Comparison of ENCODE assay signal across 26 mouse cellular contexts in the genomic region with DNA sequence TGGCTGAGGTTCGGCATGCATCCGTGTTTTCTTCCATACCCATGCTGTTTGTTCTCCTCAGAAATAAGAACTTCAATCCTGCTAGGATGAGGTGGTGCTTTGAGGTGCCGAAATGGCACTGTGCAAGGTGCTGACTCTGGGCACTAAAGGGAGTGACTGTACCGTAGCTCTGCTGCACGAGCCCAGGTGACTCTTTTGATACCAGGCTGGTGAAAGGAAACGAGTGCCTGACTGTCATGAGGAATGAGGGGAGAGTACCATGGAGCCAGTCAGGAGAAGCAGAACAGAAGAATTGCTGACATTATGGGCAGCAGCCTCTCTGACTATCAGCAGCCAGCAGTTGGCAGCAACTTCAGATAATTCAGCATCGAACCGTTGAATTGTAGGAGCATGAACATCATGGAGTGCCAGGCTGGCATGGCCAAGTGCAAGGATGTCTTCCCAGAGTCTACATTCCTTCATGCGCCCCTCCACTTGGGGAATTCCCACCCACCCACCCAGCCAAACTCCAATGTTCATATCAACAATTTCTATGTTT.
A peak's percentile ranks its signal among the peaks of the same experiment; 100 is the strongest.
DNase-seq lines count a peak whose midpoint lies in the region; ATAC-seq and TF ChIP-seq lines count a peak whose summit lies in the region.
"Had no signal": no experiment of that assay in that cellular context is flagged by ENCODE, and none has a peak within 500 bp of the region (broad histone marks: within the 10 kb centered on the region; RNA-seq: fewer than 3 reads in every experiment).

No protein-coding gene starts in this region.

- TF ChIP-seq RAD21 in MEL (IDR thresholded peaks at IDR 0.05; ENCODE audit: low read depth, low read length) = no peak

- no peaks in the 10 kb centered on the region for H3K79me2 ChIP-seq in MEL (ENCODE audit: control insufficient read depth, insufficient read depth, low read length, poor library complexity)

- H3K27me3 ChIP-seq in MEL (ENCODE audit: control insufficient read depth in 1 of 2, insufficient read depth in 2 of 2, low read length in 2 of 2) = no peaks in the 10 kb centered on the region
- no peaks in the 10 kb centered on the region for H3K27me3 ChIP-seq in forebrain, embryonic 11.5 days (ENCODE audit: control insufficient read depth, insufficient read depth, low read length)
- H3K27me3 ChIP-seq: CH12.LX; embryonic facial prominence, embryonic 12.5 days; forebrain, embryonic 12.5 days had no signal

- H3K4me3 ChIP-seq in MEL (ENCODE audit: control insufficient read depth in 1 of 2, insufficient read depth in 1 of 2, low read depth in 2 of 2, low read length in 2 of 2) = no peak overlapping the region
- H3K4me3 ChIP-seq in forebrain, embryonic 11.5 days (ENCODE audit: low read depth, low read length) = no peak overlapping the region
- H3K4me3 ChIP-seq: embryonic facial prominence, embryonic 10.5 days; embryonic facial prominence, embryonic 12.5 days; erythroblast, embryonic 14.5 days; forebrain, embryonic 12.5 days had no signal

- WGBS in forebrain, embryonic 11.5 days = 95% methylated on average over 9 of the region's 9 CpGs

- DNase-seq in heart, adult 11 months = peak; percentile 62
- no peak for DNase-seq in heart, adult 8-10 months (ENCODE audit: low spot score)
- DNase-seq in MEL (ENCODE audit: low read depth, low spot score) = no peak
- no peak for DNase-seq in adrenal gland, adult (ENCODE audit: inconsistent age in 2 of 2, low spot score in 1 of 2)
- no peak for DNase-seq in thymus, adult 18-20 months
- no peak for DNase-seq in forebrain, embryonic 11.5 days (ENCODE audit: low spot score)
- DNase-seq: adrenal gland, adult 8-10 months; adrenal gland, postnatal 14 days; adrenal gland, postnatal 36 days; B cell, adult 2 months; cerebellum, adult 11-12 months; cerebellum, adult 2 months; cerebellum, adult 9-10 months; cerebellum, postnatal 14 days; cerebellum, postnatal 36 days had no signal

- ATAC-seq in erythroblast, adult 5-6 weeks (replicated peaks; ENCODE audit: low FRiP score, poor library complexity, severe bottlenecking) = peak; percentile 77
- ATAC-seq in megakaryocyte progenitor cell, adult 5-6 weeks (replicated peaks; ENCODE audit: poor library complexity) = peak; percentile 51
- ATAC-seq in forebrain, embryonic 11.5 days (replicated peaks; ENCODE audit: low FRiP score) = no peak
- ATAC-seq: CD4-positive, CD25-positive, alpha-beta regulatory T cell, adult 4 months; forebrain, embryonic 14.5 days; forebrain, embryonic 16.5 days had no signal

- peaks cover 20 to 21% of the 10 kb centered on the region in 2 experiments for H3K4me1 ChIP-seq in MEL (ENCODE audit: control insufficient read depth in 1 of 2, insufficient read depth in 2 of 2, low read length in 2 of 2)
- no peaks in the 10 kb centered on the region for H3K4me1 ChIP-seq in forebrain, embryonic 11.5 days (replicated peaks; ENCODE audit: control insufficient read depth, insufficient read depth, low read length)

- H3K27ac ChIP-seq in MEL (ENCODE audit: control insufficient read depth, low read depth, low read length) = no peak overlapping the region
- no peak overlapping the region for H3K27ac ChIP-seq in forebrain, embryonic 11.5 days (ENCODE audit: low read depth, low read length)
- H3K27ac ChIP-seq: embryonic facial prominence, embryonic 10.5 days; embryonic facial prominence, embryonic 12.5 days; forebrain, embryonic 12.5 days had no signal

- H3K9me3 ChIP-seq in MEL (replicated peaks; ENCODE audit: insufficient read depth, low read length) = no peaks in the 10 kb centered on the region
- H3K9me3 ChIP-seq in forebrain, embryonic 11.5 days (ENCODE audit: control insufficient read depth, low read length) = no peaks in the 10 kb centered on the region
- H3K9me3 ChIP-seq: embryonic facial prominence, embryonic 10.5 days; embryonic facial prominence, embryonic 12.5 days; forebrain, embryonic 12.5 days had no signal

- no peak for TF ChIP-seq POLR2A in MEL (IDR thresholded peaks at IDR 0.05; ENCODE audit: control insufficient read depth in 1 of 2, insufficient read depth in 1 of 2, low read depth in 1 of 2, low read length in 2 of 2, poor library complexity in 1 of 2)

- TF ChIP-seq CTCF in MEL (IDR thresholded peaks at IDR 0.05 in 2 of 3, conservative IDR thresholded peaks at IDR 0.05 in 1 of 3; ENCODE audit: control insufficient read depth in 1 of 3, insufficient read depth in 1 of 3, low read depth in 2 of 3, low read length in 3 of 3, poor library complexity in 1 of 3, severe bottlenecking in 1 of 3) = no peak

- H3K9ac ChIP-seq in MEL (ENCODE audit: control insufficient read depth, low read depth, low read length, poor library complexity, severe bottlenecking) = no peak overlapping the region
- no peak overlapping the region for H3K9ac ChIP-seq in forebrain, embryonic 11.5 days (ENCODE audit: low read length)
- H3K9ac ChIP-seq: embryonic facial prominence, embryonic 12.5 days; forebrain, embryonic 12.5 days had no signal

- no peaks in the 10 kb centered on the region; a peak in 1 of 4 replicates for H3K36me3 ChIP-seq in MEL (ENCODE audit: control insufficient read depth in 1 of 2, insufficient read depth in 2 of 2, low read length in 2 of 2)
- H3K36me3 ChIP-seq in forebrain, embryonic 11.5 days (ENCODE audit: control insufficient read depth, insufficient read depth, low read length) = no peaks in the 10 kb centered on the region
- H3K36me3 ChIP-seq: embryonic facial prominence, embryonic 10.5 days; embryonic facial prominence, embryonic 12.5 days; forebrain, embryonic 12.5 days; G1E had no signal

- peak; percentile 26 to 70; a peak in 2 of 4 replicates for TF ChIP-seq EP300 in MEL (IDR thresholded peaks at IDR 0.05; ENCODE audit: low read depth in 1 of 2, low read length in 2 of 2)

- no peak overlapping the region for H3K4me2 ChIP-seq in forebrain, embryonic 11.5 days (ENCODE audit: low read depth, low read length, severe bottlenecking)
- H3K4me2 ChIP-seq: embryonic facial prominence, embryonic 12.5 days; forebrain, embryonic 12.5 days had no signal

TF ChIP-seq in MEL, 35 proteins besides CTCF, POLR2A, EP300 and RAD21:
- TF ChIP-seq ZKSCAN1 (IDR thresholded peaks at IDR 0.05; ENCODE audit: low read depth, low read length) (no peak), TCF12 (IDR thresholded peaks at IDR 0.05; ENCODE audit: low read depth, low read length) (peak; percentile 62; the same call in 1 of the 2 replicates), HCFC1 (IDR thresholded peaks at IDR 0.05; ENCODE audit: low read depth, low read length) (no peak), MYB (IDR thresholded peaks at IDR 0.05; ENCODE audit: low read depth, low read length) (no peak), ETS1 (IDR thresholded peaks at IDR 0.05; ENCODE audit: low read depth, low read length) (0 out of 2 replicates have a peak, but pooled peaks have one; percentile 7), SIN3A (IDR thresholded peaks at IDR 0.05; ENCODE audit: low read length) (no peak), TAL1 (IDR thresholded peaks at IDR 0.05; ENCODE audit: low read length) (no peak), GATA1 (IDR thresholded peaks at IDR 0.05; ENCODE audit: low read depth, low read length) (peak; percentile 31; the same call in 1 of the 2 replicates)
